Mouse (Mus musculus) erythroblast, embryonic 14.5 days (primary cell): ENCODE measurements around the gene Ercc1.

Experiments used
- GATA1 ChIP-seq: IDR thresholded peaks from 2 replicates; pipeline ENCODE4 v1.6.1; 2012; ENCODE audit warnings: low read length, inconsistent platforms, mixed read lengths
- TAL1 ChIP-seq: IDR thresholded peaks from 3 replicates; pipeline ENCODE4 v1.6.1; 2012; ENCODE audit warnings: low read length, inconsistent platforms, mixed read lengths

- TF ChIP-seq GATA1 (no peak), TAL1 (no peak)
These were observed 37.6 kb downstream of the Ercc1 start for GRCm38 (mm10) chr7:19382166-19382541.
